Mouse (Mus musculus) gonadal fat pad, adult 2 months (tissue): ENCODE data around the gene Ahnak2. TPM values are rescaled to one million over a fixed set of nuclear protein-coding genes. Genes with fewer than 3 reads are reported as not detected.

Experiments used
- DNase-seq: peaks from one replicate; pipeline ENCODE4 v3.0.0-alpha.2; 2012; ENCODE audit warnings: low read depth
- polyA plus RNA-seq: library from polyadenylated mRNA; depleted of rRNA; stranded (reverse); fragments of >200 nt; gene quantifications from 2 replicates; pipeline ENCODE4 v1.2.3, GENCODE M21; 2012; rRNA removed

The Ahnak2 gene
- polyA plus RNA-seq, 1 experiment, result 5.2 TPM

DNA sequence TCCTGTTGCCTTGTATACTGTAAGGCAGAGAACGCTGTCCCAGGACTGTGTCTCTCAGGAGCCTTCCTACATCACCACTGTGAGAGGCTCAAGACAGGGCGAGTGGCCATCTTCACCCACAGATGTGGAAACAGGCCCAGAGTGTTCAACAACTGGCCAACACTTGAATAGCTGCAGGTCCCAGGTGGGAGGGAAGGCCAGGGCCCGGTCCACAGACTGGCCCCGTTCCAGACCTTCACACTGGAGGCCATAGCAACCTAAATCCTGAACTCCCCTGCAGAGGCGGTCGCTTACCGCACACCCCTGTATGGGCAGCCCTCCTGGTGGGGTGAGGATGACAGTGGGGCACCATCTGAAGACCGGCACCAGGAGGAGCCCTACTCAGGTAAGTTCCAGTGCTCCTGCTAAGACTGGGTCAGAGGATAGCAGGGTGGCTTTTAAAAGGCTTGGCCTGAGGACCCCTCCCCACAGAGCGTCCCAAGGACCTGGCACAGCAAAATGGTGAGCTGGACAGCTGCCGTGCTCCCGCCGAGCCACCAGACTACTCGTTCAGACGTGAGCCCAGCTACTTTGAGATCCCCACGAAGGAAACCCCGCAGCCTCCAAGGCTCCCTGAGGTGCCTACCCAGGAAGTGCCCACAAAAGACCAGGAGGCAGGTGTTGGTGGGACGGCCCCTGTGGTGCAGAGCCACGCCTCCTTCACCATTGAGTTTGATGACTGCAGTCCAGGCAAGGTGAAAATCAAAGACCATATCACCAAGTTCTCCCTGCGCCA lies 67.4 kb downstream of the Ahnak2 start:
- no peak for DNase-seq

DNA sequence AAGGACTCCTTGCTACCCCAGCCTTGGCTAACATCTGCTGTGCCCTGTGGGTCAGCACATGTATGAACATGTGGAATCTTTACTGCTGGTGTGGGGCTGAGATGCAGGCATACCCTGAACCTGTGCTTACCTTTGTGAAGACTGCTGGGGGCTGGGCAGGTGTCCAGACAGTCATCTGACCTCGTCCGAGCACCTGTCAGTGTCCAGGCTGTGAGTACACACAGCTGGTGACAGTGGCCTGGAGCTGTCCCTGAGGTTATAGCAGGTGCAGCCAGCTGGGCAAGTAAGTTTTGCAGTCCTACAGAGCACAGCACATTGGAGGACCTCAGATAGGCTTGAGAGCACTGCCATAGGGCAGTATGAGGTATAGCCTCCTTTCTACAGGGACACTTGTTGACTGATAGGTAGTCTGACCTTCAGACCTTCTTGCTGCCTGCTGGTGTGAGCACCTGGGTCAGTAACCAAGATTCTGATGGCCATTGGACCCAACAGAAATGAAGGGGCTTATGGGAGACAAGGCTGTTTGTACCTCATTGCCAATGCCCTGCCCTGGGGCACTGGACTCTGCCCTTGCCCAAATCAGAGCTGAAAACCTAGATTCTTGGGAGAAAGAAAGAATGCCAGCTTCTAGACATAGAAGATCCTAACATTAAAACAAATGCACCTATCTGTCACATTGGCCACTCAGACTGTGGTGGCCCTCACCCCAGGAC lies 68.2 kb downstream of the Ahnak2 start:
- DNase-seq, result no peak

DNA sequence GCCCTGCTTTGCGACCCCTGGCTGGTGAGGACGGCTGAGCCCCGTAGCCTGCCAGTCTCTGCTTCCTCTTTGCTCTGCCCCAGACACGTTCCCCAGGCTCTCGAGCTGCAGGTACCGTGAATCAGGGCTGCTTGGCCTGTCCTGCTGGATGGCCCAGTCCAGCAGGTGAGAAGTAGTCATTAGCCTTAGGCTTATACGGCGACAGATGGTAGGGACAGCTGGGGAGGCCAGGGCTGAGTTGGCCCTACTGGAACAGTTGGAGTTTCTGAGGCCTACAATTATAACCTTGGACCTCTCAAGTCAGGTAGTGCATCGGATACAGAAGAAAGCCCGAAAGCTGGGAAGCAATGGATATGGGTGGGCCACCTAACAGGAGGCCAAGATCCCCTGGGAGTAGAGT lies 69.9 kb downstream of the Ahnak2 start:
- DNase-seq, result no peak

DNA sequence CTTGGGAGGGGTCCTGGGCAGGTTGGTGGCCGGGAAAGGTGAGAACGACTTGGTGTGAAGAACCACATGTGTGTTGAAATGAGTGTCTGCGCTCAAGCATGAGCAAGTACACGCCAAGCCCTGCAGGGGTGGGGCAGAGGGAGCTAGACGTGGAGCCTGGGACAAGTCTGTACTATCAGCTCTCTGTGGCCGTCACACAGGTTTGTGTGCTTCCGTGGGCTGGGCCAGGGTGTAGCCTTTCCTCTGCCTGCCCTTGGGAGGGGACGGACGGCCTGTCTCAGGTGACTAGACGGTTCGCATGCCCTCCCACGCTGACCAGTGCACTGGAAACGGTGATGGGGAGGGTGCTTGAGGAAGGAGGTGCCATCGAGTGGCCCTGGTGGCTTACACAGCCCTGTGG lies 71.6 kb downstream of the Ahnak2 start:
- no peak for DNase-seq

DNA sequence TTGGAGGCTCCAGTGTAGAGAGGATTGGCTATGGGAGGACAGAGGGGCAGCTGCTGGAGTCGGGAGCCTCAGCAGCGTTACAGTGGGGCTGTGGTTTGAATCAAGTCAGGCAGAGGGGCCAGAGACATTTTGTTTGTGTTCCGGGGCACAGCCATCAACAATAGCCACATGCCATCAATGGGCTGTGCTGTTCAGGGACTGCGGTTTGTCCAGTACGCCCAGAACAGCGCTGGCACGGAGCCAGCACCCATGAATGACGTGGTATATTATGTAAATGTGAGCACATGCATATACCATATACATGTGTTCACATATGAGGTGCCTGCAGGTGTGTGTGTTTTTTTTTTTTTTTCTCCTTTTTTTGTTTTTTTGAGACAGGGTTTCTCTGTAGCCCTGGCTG lies 74.7 kb downstream of the Ahnak2 start:
- no peak for DNase-seq

DNA sequence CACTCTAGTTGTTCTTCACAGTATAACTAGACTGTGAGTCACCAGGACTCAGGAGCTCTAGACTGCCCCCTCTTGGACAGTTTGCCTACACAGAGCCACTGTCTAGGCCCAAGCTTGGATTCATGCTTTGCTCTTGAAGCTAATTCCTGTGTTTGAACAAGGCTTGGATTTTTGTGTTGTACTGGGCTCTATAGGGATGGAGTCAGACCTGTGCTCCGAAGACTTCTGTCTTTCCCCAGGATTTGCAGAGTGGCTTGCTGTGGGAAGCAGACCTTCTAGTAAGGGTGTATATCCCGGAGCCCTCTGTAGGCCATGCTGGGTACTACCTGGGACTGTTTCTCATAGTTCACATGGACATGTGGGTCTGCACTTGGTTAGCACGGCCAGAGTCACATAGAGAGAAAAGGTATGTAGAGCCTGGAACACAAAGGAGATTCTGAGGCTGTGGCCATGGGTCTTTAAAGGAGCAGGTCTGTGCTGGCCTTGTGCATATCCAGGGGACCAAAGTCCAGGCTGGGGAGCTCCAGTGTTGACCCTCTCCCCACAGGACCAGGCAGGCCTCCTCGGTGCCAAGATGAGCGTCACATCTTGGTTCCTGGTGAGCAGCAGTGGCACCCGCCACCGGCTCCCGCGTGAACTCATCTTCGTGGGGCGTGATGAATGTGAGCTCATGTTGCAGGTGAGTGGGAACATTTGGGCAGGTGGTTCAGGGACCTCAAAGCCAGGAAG lies 78.2 kb downstream of the Ahnak2 start:
- DNase-seq, result no peak

DNA sequence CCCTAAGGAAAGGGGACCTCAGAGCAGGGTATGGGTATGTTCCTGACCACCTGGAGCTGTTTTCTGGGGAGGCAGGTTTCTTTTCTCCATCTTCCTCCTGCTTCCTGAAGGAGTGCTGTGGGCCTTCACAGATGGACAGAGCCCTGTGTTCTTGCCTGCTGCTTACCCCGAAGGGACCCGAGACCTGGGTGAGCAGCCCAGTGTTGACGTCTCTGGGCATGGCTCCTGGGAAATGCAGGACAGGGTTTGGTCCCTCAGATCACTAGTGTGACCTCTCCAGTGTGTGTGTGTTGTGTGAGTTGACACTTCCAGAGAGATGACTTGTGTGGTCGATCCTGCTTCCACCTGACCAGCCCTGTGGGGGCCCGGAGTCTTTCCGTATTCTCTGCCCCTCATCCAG lies 79.0 kb downstream of the Ahnak2 start:
- no peak for DNase-seq

DNA sequence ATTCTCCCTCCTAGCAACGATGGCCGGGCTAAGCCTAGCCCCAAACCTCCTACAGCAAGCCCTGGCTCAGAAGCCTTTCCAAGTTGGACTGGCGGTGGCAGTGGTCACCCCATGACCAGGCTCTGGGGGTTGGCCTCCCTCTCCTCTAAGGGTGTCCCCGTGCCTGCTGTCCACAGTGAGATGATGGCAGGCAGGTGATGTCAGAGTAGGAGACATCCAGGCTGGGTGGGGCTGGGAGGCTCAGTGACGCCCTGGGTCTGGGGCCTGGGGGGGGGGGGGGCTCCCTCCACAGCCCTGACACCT lies 79.5 kb downstream of the Ahnak2 start:
- DNase-seq, result no peak

DNA sequence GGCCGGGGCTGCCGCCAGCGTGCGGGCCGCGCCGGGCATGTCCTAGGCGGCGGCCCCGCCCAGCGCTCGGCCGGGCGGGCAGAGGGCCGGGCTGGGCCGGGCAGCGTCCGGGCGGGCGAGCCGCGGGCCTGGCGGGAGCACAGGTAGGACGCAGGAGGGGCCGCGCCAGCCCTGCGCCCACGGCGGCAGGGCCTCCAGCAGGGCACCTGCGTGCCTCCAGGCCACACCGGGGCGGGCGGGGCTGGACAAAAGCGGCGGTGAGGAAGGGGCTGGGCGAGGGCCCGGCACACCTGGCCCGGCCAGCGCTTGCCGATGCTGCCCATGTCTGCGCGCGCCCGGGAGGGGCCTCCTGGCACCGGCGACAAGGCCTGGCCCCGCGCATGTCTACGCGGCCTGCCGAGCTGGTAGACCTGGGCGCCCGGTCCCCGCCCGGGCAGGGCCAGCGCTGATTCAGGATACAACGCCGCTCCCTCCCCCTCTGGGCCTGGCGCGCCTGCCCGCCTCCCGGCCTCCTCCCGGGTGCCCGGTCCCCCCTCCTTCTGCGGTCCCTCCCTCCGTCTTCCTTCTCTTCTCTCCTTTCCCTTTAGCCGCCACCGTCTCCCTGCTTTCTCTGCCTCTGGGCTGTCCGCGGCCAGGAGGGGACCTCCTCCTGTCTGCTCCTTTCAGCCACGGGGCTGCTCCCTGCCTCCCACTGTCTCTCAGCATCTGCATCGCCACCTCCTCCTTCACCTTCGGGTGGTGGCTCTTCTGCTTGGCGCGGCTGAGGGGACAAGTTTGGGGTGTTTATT lies 80.0 kb downstream of the Ahnak2 start:
- no peak for DNase-seq

Other genes starting within 250 kb of the Ahnak2 start
- gene Inf2, start 213.9 kb downstream of the Ahnak2 start, polyA plus RNA-seq, result 23.9 and 26.5 TPM in 2 replicates
- gene Adssl1, start 182.6 kb downstream of the Ahnak2 start, polyA plus RNA-seq, result 3.8 and 4.6 TPM in 2 replicates
- 34.1 and 35.3 TPM in 2 replicates for gene Siva1, start 158.0 kb downstream of the Ahnak2 start, polyA plus RNA-seq
- 95.2 and 117 TPM in 2 replicates for gene Akt1, start 127.8 kb downstream of the Ahnak2 start, polyA plus RNA-seq
- gene Zbtb42, start 123.8 kb downstream of the Ahnak2 start, polyA plus RNA-seq, result 12.2 and 13.9 TPM in 2 replicates
- gene Cep170b, start 82.2 kb downstream of the Ahnak2 start, polyA plus RNA-seq, result 35.5 and 53.5 TPM in 2 replicates
- 53.6 and 55.4 TPM in 2 replicates for gene Pld4, start 42.0 kb downstream of the Ahnak2 start, polyA plus RNA-seq
- gene Clba1, start 6.3 kb upstream of the Ahnak2 start, polyA plus RNA-seq, result 8.3 and 9.7 TPM in 2 replicates
- gene Cdca4, start 26.8 kb upstream of the Ahnak2 start, polyA plus RNA-seq, result 16.2 and 17.9 TPM in 2 replicates
- gene Gpr132, start 65.6 kb upstream of the Ahnak2 start, polyA plus RNA-seq, result 2.6 and 3.7 TPM in 2 replicates
- 39.4 and 46.9 TPM in 2 replicates for gene Jag2, start 127.1 kb upstream of the Ahnak2 start, polyA plus RNA-seq
- gene Nudt14, start 139.5 kb upstream of the Ahnak2 start, polyA plus RNA-seq, result 47.3 and 51.0 TPM in 2 replicates
- 25.7 and 41.8 TPM in 2 replicates for gene Btbd6, start 173.8 kb upstream of the Ahnak2 start, polyA plus RNA-seq
- gene Brf1, start 198.0 kb upstream of the Ahnak2 start, polyA plus RNA-seq, result 66.2 and 80.9 TPM in 2 replicates
- 39.0 and 39.1 TPM in 2 replicates for gene Pacs2, start 211.9 kb upstream of the Ahnak2 start, polyA plus RNA-seq